Mouse (Mus musculus) CH12.LX (cell line): ENCODE data around the gene Rpl11. TPM values are rescaled to one million over a fixed set of nuclear protein-coding genes. Genes with fewer than 3 reads are reported as not detected.

Experiments used
- DNase-seq: peaks from one replicate; pipeline ENCODE4 v3.0.0-alpha.2; 2013; ENCODE audit errors: extremely low read depth
- H3K27ac ChIP-seq: 2 replicates; pipeline ENCODE4 v1.5.1; 2012; ENCODE audit warnings: low read depth, mild to moderate bottlenecking, control low read depth, moderate library complexity; ENCODE audit not compliant: insufficient read depth
- H3K27me3 ChIP-seq: replicated peaks from 2 replicates; pipeline ENCODE3; 2012; ENCODE audit warnings: inconsistent platforms
- H3K36me3 ChIP-seq, 2 experiments: replicated peaks in 1 of 2; 2 replicates each; pipeline versions ENCODE3 to v1.6.1; 2012; ENCODE audit warnings: inconsistent platforms in 1 of 2, low read length in 1 of 2, mild to moderate bottlenecking in 1 of 2, mixed read lengths in 1 of 2, moderate library complexity in 1 of 2; ENCODE audit not compliant: control insufficient read depth in 1 of 2, insufficient read depth in 1 of 2
- H3K4me1 ChIP-seq, 2 experiments: 2 replicates each; pipeline ENCODE4 v1.6.1; 2012; ENCODE audit warnings: inconsistent platforms in 1 of 2, moderate library complexity in 1 of 2; ENCODE audit not compliant: insufficient read depth in 2 of 2, control insufficient read depth in 1 of 2
- H3K4me2 ChIP-seq: 2 replicates; pipeline ENCODE4 v1.6.1; 2012; ENCODE audit warnings: low read depth, mild to moderate bottlenecking, control low read depth; ENCODE audit not compliant: poor library complexity, insufficient read depth, severe bottlenecking
- H3K4me3 ChIP-seq, 3 experiments: fragments of 150-350 bp in 1 of 3; sonication (generic) in 1 of 3; replicated peaks in 1 of 3; 2 replicates each; pipeline versions ENCODE3 to v1.5.1; 2011 to 2012; ENCODE audit warnings: low read depth in 2 of 3, low read length in 2 of 3, mild to moderate bottlenecking in 2 of 3, moderate library complexity in 2 of 3, control low read depth in 1 of 3, improper control_type of control experiment in 1 of 3, inconsistent platforms in 1 of 3, mixed read lengths in 1 of 3; ENCODE audit not compliant: poor library complexity in 1 of 3
- H3K79me2 ChIP-seq: replicated peaks from 2 replicates; pipeline ENCODE4 v1.6.1; 2012; ENCODE audit warnings: mild to moderate bottlenecking, moderate library complexity; ENCODE audit not compliant: control insufficient read depth, poor library complexity, insufficient read depth, severe bottlenecking; ENCODE audit errors: extremely low read depth
- H3K9ac ChIP-seq: 2 replicates; pipeline ENCODE4 v1.6.1; 2012; ENCODE audit warnings: low read depth, mild to moderate bottlenecking, control low read depth, moderate library complexity; ENCODE audit not compliant: insufficient read depth
- H3K9me3 ChIP-seq: replicated peaks from 2 replicates; pipeline ENCODE3; 2012; ENCODE audit warnings: low read length, inconsistent platforms, mixed read lengths
- BHLHE40 ChIP-seq: IDR thresholded peaks from 2 replicates; pipeline ENCODE4 v1.6.1; 2011; ENCODE audit warnings: mild to moderate bottlenecking, low read depth, low read length, improper control_type of control experiment
- CHD1 ChIP-seq: IDR thresholded peaks from 2 replicates; pipeline ENCODE4 v1.6.1; 2012; ENCODE audit warnings: low read depth, low read length, improper control_type of control experiment, inconsistent platforms
- CHD2 ChIP-seq: IDR thresholded peaks from 2 replicates; pipeline ENCODE4 v1.6.1; 2011; ENCODE audit warnings: low read length, improper control_type of control experiment
- CTCF ChIP-seq, 2 experiments: IDR thresholded peaks in 1 of 2; conservative IDR thresholded peaks in 1 of 2; 2 replicates each; pipeline ENCODE4 v1.5.1; 2011 to 2012; ENCODE audit warnings: low read depth in 2 of 2, low read length in 2 of 2, improper control_type of control experiment in 1 of 2, inconsistent platforms in 1 of 2, mild to moderate bottlenecking in 1 of 2, moderate library complexity in 1 of 2
- E2F4 ChIP-seq: IDR thresholded peaks from 2 replicates; pipeline ENCODE4 v1.6.1; 2011; ENCODE audit warnings: low read depth, low read length, improper control_type of control experiment; ENCODE audit not compliant: insufficient replicate concordance
- ELF1 ChIP-seq: IDR thresholded peaks from 2 replicates; pipeline ENCODE4 v1.6.1; 2014; ENCODE audit warnings: low read depth, mild to moderate bottlenecking, inconsistent platforms, low read length, improper control_type of control experiment
- EP300 ChIP-seq: IDR thresholded peaks from 2 replicates; pipeline ENCODE4 v1.6.1; 2011; ENCODE audit warnings: low read length, improper control_type of control experiment
- ETS1 ChIP-seq: conservative IDR thresholded peaks from 2 replicates; pipeline ENCODE4 v1.6.1; 2012; ENCODE audit warnings: low read depth, mild to moderate bottlenecking, inconsistent platforms, low read length, improper control_type of control experiment, moderate library complexity
- GABPA ChIP-seq: IDR thresholded peaks from 2 replicates; pipeline ENCODE4 v1.6.1; 2012; ENCODE audit warnings: low read depth, low read length, improper control_type of control experiment, inconsistent platforms; ENCODE audit not compliant: insufficient replicate concordance
- HCFC1 ChIP-seq: IDR thresholded peaks from 2 replicates; pipeline ENCODE4 v1.6.1; 2012; ENCODE audit warnings: low read depth, mild to moderate bottlenecking, inconsistent platforms, low read length, improper control_type of control experiment
- IRF4 ChIP-seq: IDR thresholded peaks from 2 replicates; pipeline ENCODE4 v1.6.1; 2014; ENCODE audit warnings: low read depth, mild to moderate bottlenecking, inconsistent platforms, low read length, improper control_type of control experiment
- JUN ChIP-seq: IDR thresholded peaks from 2 replicates; pipeline ENCODE4 v1.6.1; 2011; ENCODE audit warnings: low read depth, mild to moderate bottlenecking, low read length, improper control_type of control experiment, moderate library complexity; ENCODE audit not compliant: insufficient read depth
- JUND ChIP-seq: conservative IDR thresholded peaks from 2 replicates; pipeline ENCODE4 v1.6.1; 2011; ENCODE audit warnings: low read depth, low read length, improper control_type of control experiment
- KAT2A ChIP-seq: IDR thresholded peaks from 2 replicates; pipeline ENCODE4 v1.6.1; 2012; ENCODE audit warnings: low read length, improper control_type of control experiment, inconsistent platforms; ENCODE audit not compliant: insufficient replicate concordance
- MAFK ChIP-seq: IDR thresholded peaks from 2 replicates; pipeline ENCODE4 v1.6.1; 2011; ENCODE audit warnings: low read length, improper control_type of control experiment; ENCODE audit not compliant: insufficient replicate concordance
- MAX ChIP-seq: IDR thresholded peaks from 2 replicates; pipeline ENCODE4 v1.6.1; 2011; ENCODE audit warnings: low read length, improper control_type of control experiment
- MAZ ChIP-seq: IDR thresholded peaks from 2 replicates; pipeline ENCODE4 v1.6.1; 2012; ENCODE audit warnings: low read depth, mild to moderate bottlenecking, inconsistent platforms, low read length, improper control_type of control experiment, moderate library complexity
- MEF2A ChIP-seq: IDR thresholded peaks from 2 replicates; pipeline ENCODE4 v1.6.1; 2014; ENCODE audit warnings: low read depth, mild to moderate bottlenecking, inconsistent platforms, low read length, improper control_type of control experiment, borderline replicate concordance
- MXI1 ChIP-seq: IDR thresholded peaks from 2 replicates; pipeline ENCODE4 v1.6.1; 2011; ENCODE audit warnings: mild to moderate bottlenecking, low read depth, low read length, improper control_type of control experiment
- MYC ChIP-seq: IDR thresholded peaks from 2 replicates; pipeline ENCODE4 v1.6.1; 2011; ENCODE audit warnings: low read depth, mild to moderate bottlenecking, improper control_type of control experiment, low read length
- NELFE ChIP-seq: IDR thresholded peaks from 2 replicates; pipeline ENCODE4 v1.6.1; 2011; ENCODE audit warnings: low read depth, low read length, improper control_type of control experiment
- NRF1 ChIP-seq: IDR thresholded peaks from 2 replicates; pipeline ENCODE4 v1.6.1; 2014; ENCODE audit warnings: low read depth, mild to moderate bottlenecking, inconsistent platforms, low read length, improper control_type of control experiment, moderate library complexity
- PAX5 ChIP-seq: IDR thresholded peaks from 2 replicates; pipeline ENCODE4 v1.6.1; 2012; ENCODE audit warnings: low read length, inconsistent platforms, mixed read lengths
- POLR2A ChIP-seq: IDR thresholded peaks from 2 replicates; pipeline ENCODE4 v1.6.1; 2011; ENCODE audit warnings: low read depth, mild to moderate bottlenecking, improper control_type of control experiment, low read length
- POLR2AphosphoS2 ChIP-seq: IDR thresholded peaks from 2 replicates; pipeline ENCODE4 v1.6.1; 2011; ENCODE audit warnings: low read depth, low read length, improper control_type of control experiment
- RAD21 ChIP-seq: IDR thresholded peaks from 2 replicates; pipeline ENCODE4 v1.6.1; 2011; ENCODE audit warnings: low read depth, mild to moderate bottlenecking, low read length, improper control_type of control experiment, moderate library complexity
- RCOR1 ChIP-seq: conservative IDR thresholded peaks from 2 replicates; pipeline ENCODE4 v1.6.1; 2012; ENCODE audit warnings: low read depth, mild to moderate bottlenecking, inconsistent platforms, low read length, improper control_type of control experiment
- SIN3A ChIP-seq: IDR thresholded peaks from 2 replicates; pipeline ENCODE4 v1.6.1; 2012; ENCODE audit warnings: low read length, improper control_type of control experiment, inconsistent platforms
- SMC3 ChIP-seq: IDR thresholded peaks from 2 replicates; pipeline ENCODE4 v1.6.1; 2011; ENCODE audit warnings: low read depth, low read length, improper control_type of control experiment
- TBP ChIP-seq: conservative IDR thresholded peaks from 2 replicates; pipeline ENCODE4 v1.6.1; 2011; ENCODE audit warnings: low read depth, low read length, improper control_type of control experiment
- TCF12 ChIP-seq: IDR thresholded peaks from 2 replicates; pipeline ENCODE4 v1.6.1; 2014; ENCODE audit warnings: low read depth, mild to moderate bottlenecking, inconsistent platforms, low read length, improper control_type of control experiment
- UBTF ChIP-seq: IDR thresholded peaks from 2 replicates; pipeline ENCODE4 v1.6.1; 2012; ENCODE audit warnings: low read depth, mild to moderate bottlenecking, inconsistent platforms, low read length, improper control_type of control experiment, moderate library complexity
- USF1 ChIP-seq: IDR thresholded peaks from 2 replicates; pipeline ENCODE4 v1.6.1; 2014; ENCODE audit warnings: low read depth, mild to moderate bottlenecking, inconsistent platforms, low read length, improper control_type of control experiment
- USF2 ChIP-seq: conservative IDR thresholded peaks from 2 replicates; pipeline ENCODE4 v1.6.1; 2011; ENCODE audit warnings: low read depth, low read length, improper control_type of control experiment
- ZC3H11A ChIP-seq: IDR thresholded peaks from 2 replicates; pipeline ENCODE4 v1.6.1; 2012; ENCODE audit warnings: low read depth, mild to moderate bottlenecking, inconsistent platforms, low read length, improper control_type of control experiment
- ZKSCAN1 ChIP-seq: IDR thresholded peaks from 2 replicates; pipeline ENCODE4 v1.6.1; 2012; ENCODE audit warnings: low read depth, inconsistent platforms, low read length, improper control_type of control experiment, borderline replicate concordance
- ZMIZ1 ChIP-seq: IDR thresholded peaks from 2 replicates; pipeline ENCODE4 v1.6.1; 2012; ENCODE audit warnings: low read depth, mild to moderate bottlenecking, inconsistent platforms, low read length, improper control_type of control experiment
- ZNF384 ChIP-seq: IDR thresholded peaks from 2 replicates; pipeline ENCODE4 v1.6.1; 2012; ENCODE audit warnings: low read depth, low read length, improper control_type of control experiment, inconsistent platforms
- dilution Hi-C: fragments of 300-500 bp; cut with MboI; formaldehyde crosslinking; loops from 2 replicates; pipeline ENCODE4 v1.14.3; 2020; ENCODE audit warnings: low sequenced_read_pairs; ENCODE audit not compliant: extremely low pct_unique_long_range_greater_than_20kb, extremely low pct_ligation_motif_present
- in situ Hi-C: fragments of 300-500 bp; cut with MboI; formaldehyde crosslinking; loops from 3 replicates; pipeline ENCODE4 v1.14.3; 2019; ENCODE audit warnings: low sequenced_read_pairs, low pct_ligation_motif_present, low pct_unique_long_range_greater_than_20kb, mixed read lengths
- polyA plus RNA-seq: library from polyadenylated mRNA; unstranded; fragments of >175 nt; gene quantifications from 2 replicates; pipeline ENCODE4 v1.2.1, GENCODE M21; 2012; ENCODE audit warnings: low read depth; ENCODE audit not compliant: insufficient read length
- total RNA-seq, 2 experiments: library from RNA; depleted of rRNA; stranded (reverse); fragments of 300-350 nt in 1 of 2; fragments of >200 nt in 1 of 2; gene quantifications; 2 replicates each; pipeline ENCODE4 v1.2.3; 2012 to 2014

The Rpl11 gene
- total and polyA plus RNA-seq, 3 experiments = 1,170 to 2,513 (median 1,661) TPM

DNA sequence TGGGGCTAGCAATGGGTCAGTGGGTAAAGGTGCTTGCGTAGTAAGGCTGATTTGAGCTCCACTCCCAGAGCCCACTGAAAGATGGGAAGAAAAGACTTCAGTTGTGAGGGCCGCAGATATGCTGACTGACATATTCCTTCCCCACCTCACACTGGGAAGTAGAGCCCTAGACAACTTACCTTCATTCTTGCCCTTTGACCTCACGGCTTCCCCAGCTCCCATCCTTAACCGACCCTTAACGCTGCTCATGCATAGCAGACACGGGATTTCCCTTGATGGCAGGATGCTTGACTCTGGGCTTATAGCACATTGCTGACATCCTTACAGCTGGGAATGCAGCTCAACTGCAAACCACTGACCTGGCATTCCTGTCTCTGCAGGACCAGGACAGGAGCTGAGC, 6.3 kb downstream of the Rpl11 start:
- peaks cover 25% of the 10 kb centered on the region for H3K79me2 ChIP-seq
- in situ Hi-C loops (no loop called here), dilution Hi-C loops (no loop called here)
- peak overlapping the region; percentile 84 for H3K27ac ChIP-seq
- H3K27me3 ChIP-seq = no peaks in the 10 kb centered on the region
- H3K9ac ChIP-seq = peak overlapping the region; percentile 47; the same call in 1 of the 2 replicates
- no peak for DNase-seq
- TF ChIP-seq JUND (no peak), CHD2 (peak; percentile 59; the same call in 1 of the 2 replicates), SIN3A (peak; percentile 53), CTCF (conservative IDR thresholded peaks at IDR 0.05 in 1 of 2, IDR thresholded peaks at IDR 0.05 in 1 of 2; ENCODE audit: low read depth in 2 of 2, low read length in 2 of 2) (no peak), ZKSCAN1 (no peak), ELF1 (no peak), USF1 (no peak), SMC3 (no peak; the same call in 1 of the 2 replicates), POLR2AphosphoS2 (no peak), RCOR1 (no peak), TBP (no peak), RAD21 (no peak), MAZ (no peak), MAX (no peak), EP300 (peak; percentile 53), CHD1 (no peak), NELFE (no peak), E2F4 (no peak), TCF12 (peak; percentile 62; the same call in 1 of the 2 replicates), USF2 (no peak), ZC3H11A (no peak), BHLHE40 (peak; percentile 94), ETS1 (peak; percentile 73; the same call in 1 of the 2 replicates), MYC (no peak), IRF4 (peak; percentile 23; the same call in 1 of the 2 replicates), KAT2A (no peak), JUN (no peak), UBTF (no peak), ZNF384 (no peak), MAFK (peak; percentile 59; the same call in 1 of the 2 replicates), ZMIZ1 (0 out of 2 replicates have a peak, but pooled peaks have one; percentile 14), MEF2A (no peak), NRF1 (no peak), MXI1 (no peak; the same call in 1 of the 2 replicates), POLR2A (no peak), HCFC1 (no peak), PAX5 (no peak), GABPA (no peak)
- peaks cover 37 to 42% of the 10 kb centered on the region in 2 experiments for H3K36me3 ChIP-seq
- no peak overlapping the region for H3K4me3 ChIP-seq
- peaks cover 33 to 81% of the 10 kb centered on the region in 2 experiments for H3K4me1 ChIP-seq
- H3K9me3 ChIP-seq = no peaks in the 10 kb centered on the region
- 0 out of 2 replicates have a peak overlapping the region, but pooled peaks have one; percentile 12 for H3K4me2 ChIP-seq
